Mouse (Mus musculus): ENCODE measurements at regions not wholly inside any gene's neighbourhood (a gene's known extent, or its start where the extent isn't known, plus 50 kb on each side); places are given as distances from the start of the nearest gene placed in this dataset.

DNA sequence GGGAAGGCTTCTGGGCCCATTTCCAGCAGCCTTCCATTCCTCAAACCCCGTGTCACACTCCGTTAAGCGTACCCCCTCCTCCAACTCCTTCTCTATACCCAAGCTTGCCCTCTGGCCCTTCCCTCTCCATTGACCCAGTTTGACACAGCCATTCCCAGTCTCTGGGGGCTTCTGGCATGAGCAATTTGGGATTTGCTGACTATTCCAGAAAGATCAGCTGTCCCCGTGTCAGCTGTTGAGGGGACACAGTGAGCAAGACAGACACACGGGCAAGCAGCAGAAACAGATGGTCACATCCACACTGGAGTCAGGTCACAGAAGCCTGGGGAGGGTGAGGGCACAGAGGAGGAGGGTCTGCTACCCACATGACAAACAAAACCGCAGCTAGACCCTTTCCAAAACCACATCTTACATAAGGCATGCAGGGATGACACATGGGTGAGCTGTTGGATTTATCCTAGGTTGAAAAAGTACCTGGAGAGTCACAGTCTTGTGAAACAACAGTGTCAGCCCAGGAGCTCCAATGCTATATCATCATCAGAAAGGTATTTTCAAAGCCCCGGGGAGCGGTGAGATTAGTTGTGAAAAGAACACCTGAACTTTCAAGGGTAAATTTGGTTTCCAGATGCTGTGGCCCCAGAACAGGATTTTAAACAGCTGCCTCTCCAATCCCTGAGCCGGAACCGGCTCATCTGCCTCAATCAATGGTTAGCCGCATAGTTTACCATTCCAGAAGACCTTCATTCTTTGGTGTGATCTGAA lies 93.5 kb upstream of the Gadd45a start:
- 74% methylated on average over 11 of the region's 11 CpGs for WGBS
- no peaks in the 10 kb centered on the region for H3K36me3 ChIP-seq (replicated peaks; ENCODE audit: control insufficient read depth, insufficient read depth, low read length)
- H3K4me2 ChIP-seq (ENCODE audit: low read depth, low read length) = no peak overlapping the region
- no peak overlapping the region for H3K9ac ChIP-seq (replicated peaks; ENCODE audit: low read depth, low read length)
- no peak overlapping the region for H3K4me3 ChIP-seq (ENCODE audit: low read depth, low read length)
- DNase-seq (ENCODE audit: low spot score) = no peak
- H3K9me3 ChIP-seq (replicated peaks; ENCODE audit: control insufficient read depth, low read length) = no peaks in the 10 kb centered on the region
- H3K27ac ChIP-seq (ENCODE audit: low read depth) = no peak overlapping the region
- peaks cover 3% of the 10 kb centered on the region; the same call in 1 of the 2 replicates for H3K27me3 ChIP-seq (ENCODE audit: control insufficient read depth, insufficient read depth, low read length)
- H3K4me1 ChIP-seq (ENCODE audit: control insufficient read depth, insufficient read depth) = no peaks in the 10 kb centered on the region
- no peak for TF ChIP-seq CTCF (IDR thresholded peaks at IDR 0.05; ENCODE audit: low read depth)
- TF ChIP-seq EP300 (IDR thresholded peaks at IDR 0.05; ENCODE audit: low read depth) = no peak
- no peak for ATAC-seq (ENCODE audit: insufficient read depth, low read depth)

DNA sequence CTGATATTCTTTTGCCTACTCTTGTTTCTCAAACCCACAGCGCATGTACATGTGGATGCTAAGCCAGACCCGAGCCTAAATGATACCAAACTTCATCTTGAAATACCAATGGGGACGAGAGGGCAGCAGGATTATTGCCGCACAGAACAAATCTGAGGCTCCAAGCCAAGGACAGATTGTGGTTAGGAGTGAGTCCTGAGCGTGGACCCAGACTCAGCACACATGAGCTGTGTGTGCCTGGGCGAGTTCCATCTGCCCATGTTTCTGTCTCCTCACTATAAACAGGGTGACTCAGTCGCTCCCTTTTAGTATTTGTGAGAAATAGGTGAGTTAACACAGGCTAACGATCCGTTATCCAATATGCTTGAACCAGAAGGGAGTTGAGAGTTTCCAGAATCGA lies 92.4 kb upstream of the Gadd45a start:
- H3K36me3 ChIP-seq (replicated peaks; ENCODE audit: control insufficient read depth, insufficient read depth, low read length) = no peaks in the 10 kb centered on the region
- ATAC-seq (ENCODE audit: insufficient read depth, low read depth) (no peak), DNase-seq (ENCODE audit: low spot score) (no peak)
- H3K27ac ChIP-seq (ENCODE audit: low read depth) = no peak overlapping the region
- no peaks in the 10 kb centered on the region for H3K9me3 ChIP-seq (replicated peaks; ENCODE audit: control insufficient read depth, low read length)
- H3K4me2 ChIP-seq (ENCODE audit: low read depth, low read length) = no peak overlapping the region
- H3K4me3 ChIP-seq (ENCODE audit: low read depth, low read length) = no peak overlapping the region
- H3K4me1 ChIP-seq (ENCODE audit: control insufficient read depth, insufficient read depth) = no peaks in the 10 kb centered on the region
- H3K27me3 ChIP-seq (ENCODE audit: control insufficient read depth, insufficient read depth, low read length) = peaks cover 3% of the 10 kb centered on the region; the same call in 1 of the 2 replicates
- TF ChIP-seq CTCF (IDR thresholded peaks at IDR 0.05; ENCODE audit: low read depth) (no peak), EP300 (IDR thresholded peaks at IDR 0.05; ENCODE audit: low read depth) (no peak)
- H3K9ac ChIP-seq (replicated peaks; ENCODE audit: low read depth, low read length) = no peak overlapping the region
- 83% methylated on average over 10 of the region's 10 CpGs for WGBS

DNA sequence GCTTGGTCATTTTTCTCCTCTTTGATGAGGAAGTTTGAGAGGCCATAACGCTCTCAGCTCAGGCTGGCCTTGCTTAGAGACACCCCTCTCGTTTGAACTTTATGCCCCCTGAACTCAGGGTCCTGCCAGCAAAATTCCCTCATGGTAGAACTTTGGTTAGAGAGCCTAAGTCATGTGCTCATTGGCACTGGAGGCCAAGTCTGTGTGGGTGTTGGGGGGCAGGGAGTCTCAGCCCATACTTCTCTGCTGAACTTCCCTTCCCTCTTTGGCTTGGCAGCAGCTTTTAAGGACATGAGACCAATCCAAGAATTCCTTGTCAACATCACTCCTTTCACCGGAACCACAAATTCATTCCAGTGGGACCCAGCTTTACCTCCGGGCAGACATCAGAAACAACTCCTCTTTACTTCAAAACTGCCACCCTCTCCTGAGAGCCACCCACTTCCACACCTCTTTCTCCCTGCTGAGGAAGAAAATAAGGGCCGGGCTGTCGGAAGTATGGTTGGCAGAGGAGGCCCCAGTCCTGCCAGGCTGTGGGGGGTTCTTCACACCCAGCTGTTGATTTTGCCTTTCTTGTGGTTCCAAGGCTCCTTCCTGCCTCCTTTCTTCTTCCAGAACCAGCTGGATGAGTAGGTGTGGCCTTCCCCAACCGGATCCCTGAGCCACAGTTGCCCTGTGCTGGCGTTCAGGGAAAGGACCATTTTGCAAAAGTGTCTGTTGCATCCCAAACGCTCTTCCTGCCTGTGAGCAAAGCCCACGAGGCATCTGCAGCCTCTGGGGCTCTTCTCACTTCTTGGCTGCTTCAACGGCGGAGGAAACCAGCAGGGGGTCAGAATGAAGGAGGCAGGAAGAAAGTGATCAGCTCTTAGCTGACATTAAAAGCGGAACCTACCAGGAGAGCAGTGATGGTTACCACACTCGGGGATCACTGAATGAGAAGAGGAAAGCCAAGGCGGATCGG lies 91.5 kb upstream of the Gadd45a start:
- H3K27me3 ChIP-seq (ENCODE audit: control insufficient read depth, insufficient read depth, low read length) = peaks cover 3% of the 10 kb centered on the region; the same call in 1 of the 2 replicates
- DNase-seq (ENCODE audit: low spot score) (no peak), ATAC-seq (ENCODE audit: insufficient read depth, low read depth) (no peak)
- no peaks in the 10 kb centered on the region for H3K9me3 ChIP-seq (replicated peaks; ENCODE audit: control insufficient read depth, low read length)
- TF ChIP-seq EP300 (IDR thresholded peaks at IDR 0.05; ENCODE audit: low read depth) = no peak
- no peak for TF ChIP-seq CTCF (IDR thresholded peaks at IDR 0.05; ENCODE audit: low read depth)
- H3K4me3 ChIP-seq (ENCODE audit: low read depth, low read length) = no peak overlapping the region
- no peaks in the 10 kb centered on the region for H3K36me3 ChIP-seq (replicated peaks; ENCODE audit: control insufficient read depth, insufficient read depth, low read length)
- no peak overlapping the region for H3K27ac ChIP-seq (ENCODE audit: low read depth)
- no peak overlapping the region for H3K9ac ChIP-seq (replicated peaks; ENCODE audit: low read depth, low read length)
- 39% methylated on average over 16 of the region's 16 CpGs for WGBS
- no peak overlapping the region; the same call in 1 of the 2 replicates for H3K4me2 ChIP-seq (ENCODE audit: low read depth, low read length)
- H3K4me1 ChIP-seq (ENCODE audit: control insufficient read depth, insufficient read depth) = no peaks in the 10 kb centered on the region

DNA sequence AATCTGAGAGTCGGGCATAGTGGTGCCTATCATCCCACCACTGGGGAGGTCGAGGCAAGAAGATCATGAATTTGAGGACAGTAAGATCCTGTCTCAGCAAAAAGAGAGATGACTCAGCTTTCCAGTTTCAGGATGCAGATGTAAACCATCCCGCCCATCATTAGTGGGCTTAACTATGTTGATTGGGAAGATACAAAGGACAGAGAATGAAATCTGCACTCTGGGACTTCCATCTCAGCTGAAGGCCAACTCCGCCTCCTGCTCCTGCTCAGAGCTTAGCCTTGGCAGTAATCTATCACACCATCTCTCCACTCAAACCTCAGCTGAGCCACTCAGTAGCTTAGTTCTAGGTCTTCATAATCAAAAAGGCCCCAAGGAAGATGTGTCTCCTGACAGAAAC lies 90.5 kb upstream of the Gadd45a start:
- H3K27ac ChIP-seq (ENCODE audit: low read depth) = no peak overlapping the region
- H3K27me3 ChIP-seq (ENCODE audit: control insufficient read depth, insufficient read depth, low read length) = peaks cover 3% of the 10 kb centered on the region; the same call in 1 of the 2 replicates
- TF ChIP-seq EP300 (IDR thresholded peaks at IDR 0.05; ENCODE audit: low read depth) = no peak
- TF ChIP-seq CTCF (IDR thresholded peaks at IDR 0.05; ENCODE audit: low read depth) = no peak
- no peak overlapping the region for H3K4me2 ChIP-seq (ENCODE audit: low read depth, low read length)
- H3K9me3 ChIP-seq (replicated peaks; ENCODE audit: control insufficient read depth, low read length) = no peaks in the 10 kb centered on the region
- H3K9ac ChIP-seq (replicated peaks; ENCODE audit: low read depth, low read length) = no peak overlapping the region
- H3K4me1 ChIP-seq (ENCODE audit: control insufficient read depth, insufficient read depth) = no peaks in the 10 kb centered on the region
- no peak overlapping the region for H3K4me3 ChIP-seq (ENCODE audit: low read depth, low read length)
- DNase-seq (ENCODE audit: low spot score) = no peak
- no peaks in the 10 kb centered on the region for H3K36me3 ChIP-seq (replicated peaks; ENCODE audit: control insufficient read depth, insufficient read depth, low read length)
- no peak for ATAC-seq (ENCODE audit: insufficient read depth, low read depth)
- WGBS = 85% methylated on average over 4 of the region's 4 CpGs

DNA sequence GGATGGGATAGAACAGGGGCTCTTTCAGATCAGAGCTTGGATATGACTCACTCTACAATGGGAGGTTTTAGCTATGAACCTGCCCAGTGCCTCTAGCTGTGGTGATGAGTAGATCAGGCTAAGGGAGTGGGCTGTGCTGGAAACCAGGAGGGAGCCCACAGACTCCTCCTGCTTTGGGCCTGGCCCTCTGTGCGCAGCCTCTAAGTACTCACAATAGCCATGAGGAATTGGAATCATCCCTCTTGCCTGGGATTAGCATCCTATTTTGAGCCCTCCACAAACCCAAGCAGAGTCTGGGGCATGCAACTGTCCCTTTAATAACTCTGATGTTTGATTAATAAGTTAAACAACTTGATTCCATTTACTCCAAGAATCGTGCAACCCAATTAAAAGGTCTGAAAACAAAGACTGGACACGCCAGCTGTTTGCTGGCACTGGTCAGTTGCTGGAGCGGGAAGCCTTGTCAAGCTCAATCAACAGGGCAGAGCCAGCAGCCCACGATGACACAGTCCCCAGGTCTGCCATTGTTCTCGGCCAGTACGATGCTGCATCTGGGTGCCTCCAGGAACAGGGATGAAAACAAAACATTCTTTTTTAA lies 88.6 kb upstream of the Gadd45a start:
- Histone ChIP-seq H3K27ac (ENCODE audit: low read depth) (no peak overlapping the region), H3K9ac (replicated peaks; ENCODE audit: low read depth, low read length) (no peak overlapping the region), H3K4me3 (ENCODE audit: low read depth, low read length) (no peak overlapping the region), H3K4me1 (ENCODE audit: control insufficient read depth, insufficient read depth) (no peaks in the 10 kb centered on the region), H3K9me3 (replicated peaks; ENCODE audit: control insufficient read depth, low read length) (no peaks in the 10 kb centered on the region), H3K36me3 (replicated peaks; ENCODE audit: control insufficient read depth, insufficient read depth, low read length) (no peaks in the 10 kb centered on the region), H3K4me2 (ENCODE audit: low read depth, low read length) (no peak overlapping the region), H3K27me3 (ENCODE audit: control insufficient read depth, insufficient read depth, low read length) (peaks cover 3% of the 10 kb centered on the region; the same call in 1 of the 2 replicates)
- no peak for TF ChIP-seq CTCF (IDR thresholded peaks at IDR 0.05; ENCODE audit: low read depth)
- DNase-seq (ENCODE audit: low spot score) = no peak
- ATAC-seq (ENCODE audit: insufficient read depth, low read depth) = no peak
- WGBS = 73% methylated on average over 7 of the region's 7 CpGs

Data from heart, postnatal 0 days (tissue).